ENCODE assay signal across 24 mouse cellular contexts in genomic region chr11:45199520-45199919, GRCm38 (mm10).
DNase-seq lines count a peak whose midpoint lies in the region; ATAC-seq and TF ChIP-seq lines count a peak whose summit lies in the region.
"Had no signal": no experiment of that assay in that cellular context is flagged by ENCODE, and none has a peak within 500 bp of the region (broad histone marks: within the 10 kb centered on the region; RNA-seq: fewer than 3 reads in every experiment).

No protein-coding gene starts in this region.

- no peak overlapping the region for H3K9ac ChIP-seq in heart, adult 2 months (ENCODE audit: low read depth, low read length)
- H3K9ac ChIP-seq in heart, embryonic 11.5 days (ENCODE audit: low read depth, low read length): no peak overlapping the region
- H3K9ac ChIP-seq in embryonic facial prominence, embryonic 14.5 days (ENCODE audit: low read depth, low read length): no peak overlapping the region
- H3K9ac ChIP-seq in forebrain, embryonic 14.5 days (ENCODE audit: low read length): no peak overlapping the region
- H3K9ac ChIP-seq: embryonic facial prominence, embryonic 12.5 days; forebrain, postnatal 0 days; hindbrain, embryonic 13.5 days; liver, embryonic 13.5 days; lung, embryonic 14.5 days had no signal

- H3K27me3 ChIP-seq in heart, adult 2 months (ENCODE audit: control insufficient read depth, insufficient read depth, low read length): no peaks in the 10 kb centered on the region
- H3K27me3 ChIP-seq in heart, embryonic 11.5 days (ENCODE audit: control insufficient read depth, insufficient read depth, low read length): no peaks in the 10 kb centered on the region
- H3K27me3 ChIP-seq in embryonic facial prominence, embryonic 14.5 days (replicated peaks; ENCODE audit: control insufficient read depth, insufficient read depth, low read length): no peaks in the 10 kb centered on the region
- H3K27me3 ChIP-seq in forebrain, embryonic 14.5 days (replicated peaks; ENCODE audit: control insufficient read depth, insufficient read depth, low read length): no peaks in the 10 kb centered on the region
- H3K27me3 ChIP-seq: embryonic facial prominence, embryonic 12.5 days; hindbrain, embryonic 13.5 days; liver, embryonic 13.5 days; Patski had no signal

- no peak overlapping the region for H3K4me3 ChIP-seq in heart, adult 2 months
- no peak overlapping the region for H3K4me3 ChIP-seq in heart, embryonic 11.5 days (ENCODE audit: low read depth, low read length)
- no peak overlapping the region for H3K4me3 ChIP-seq in embryonic facial prominence, embryonic 14.5 days (ENCODE audit: low read depth, low read length)
- H3K4me3 ChIP-seq in gastrocnemius, adult 2 months: no peak overlapping the region
- H3K4me3 ChIP-seq in forebrain, embryonic 14.5 days (ENCODE audit: low read depth, low read length): no peak overlapping the region
- H3K4me3 ChIP-seq: embryonic facial prominence, embryonic 12.5 days; hindbrain, embryonic 13.5 days; liver, embryonic 13.5 days had no signal

- H3K4me2 ChIP-seq in heart, embryonic 11.5 days: no peak overlapping the region
- no peak overlapping the region for H3K4me2 ChIP-seq in embryonic facial prominence, embryonic 14.5 days (ENCODE audit: low read depth, low read length)
- no peak overlapping the region for H3K4me2 ChIP-seq in forebrain, embryonic 14.5 days (ENCODE audit: low read length)
- H3K4me2 ChIP-seq: embryonic facial prominence, embryonic 12.5 days; hindbrain, embryonic 13.5 days; liver, embryonic 13.5 days; lung, embryonic 14.5 days; midbrain, embryonic 11.5 days had no signal

- TF ChIP-seq EP300 in heart, adult 2 months (IDR thresholded peaks at IDR 0.05; ENCODE audit: insufficient read depth, low read depth, low read length): no peak

- H3K79me2 ChIP-seq in heart, adult 2 months (replicated peaks; ENCODE audit: control insufficient read depth, insufficient read depth, low read length): no peaks in the 10 kb centered on the region

- no peaks in the 10 kb centered on the region for H3K9me3 ChIP-seq in heart, embryonic 11.5 days (replicated peaks; ENCODE audit: control insufficient read depth, low read length)
- no peaks in the 10 kb centered on the region for H3K9me3 ChIP-seq in embryonic facial prominence, embryonic 14.5 days (ENCODE audit: control insufficient read depth, low read length)
- H3K9me3 ChIP-seq in forebrain, embryonic 14.5 days (replicated peaks; ENCODE audit: control insufficient read depth, low read length): no peaks in the 10 kb centered on the region
- H3K9me3 ChIP-seq: embryonic facial prominence, embryonic 12.5 days; G1E; hindbrain, embryonic 13.5 days; liver, embryonic 13.5 days had no signal

- intact Hi-C loops in heart, adult 2 months (cut with DNase I): no loop called here
- intact Hi-C loops in gastrocnemius, adult 2 months (cut with DNase I): no loop called here

- peak in 1 of 2 experiments; percentile 12 for DNase-seq in heart, adult 2 months
- DNase-seq in embryonic facial prominence, embryonic 14.5 days (ENCODE audit: low spot score): peak; percentile 77
- DNase-seq in gastrocnemius, adult 2 months: peak; percentile 37
- peak; percentile 13 for DNase-seq in lung, postnatal 14 days
- no peak for DNase-seq in right cerebral cortex, adult 18-20 months
- DNase-seq in forebrain, embryonic 14.5 days (ENCODE audit: low spot score): no peak
- DNase-seq in B cell, adult 2 months: no peak
- DNase-seq: adrenal gland, adult 8-10 months; cerebellum, adult 18-20 months; cerebellum, postnatal 14 days; forebrain, postnatal 0 days; kidney, adult 18-20 months; kidney, postnatal 10 days; liver, embryonic 13.5 days; lung, embryonic 14.5 days; thymus, adult 18-20 months; thymus, postnatal 4 days had no signal

- no peak for TF ChIP-seq POLR2A in heart, adult 2 months (IDR thresholded peaks at IDR 0.05; ENCODE audit: insufficient read depth, low read depth, low read length)

- TF ChIP-seq CTCF in heart, adult 2 months (IDR thresholded peaks at IDR 0.05): no peak
- TF ChIP-seq CTCF in gastrocnemius, adult 2 months (IDR thresholded peaks at IDR 0.05): no peak

- WGBS in heart, adult 2 months: 33% methylated on average over 4 of the region's 4 CpGs
- 72% methylated on average over 4 of the region's 4 CpGs for WGBS in heart, embryonic 11.5 days (ENCODE audit: insufficient replicate concordance)
- 36% methylated on average over 4 of the region's 4 CpGs for WGBS in embryonic facial prominence, embryonic 14.5 days
- whole genome bisulfite sequencing in forebrain, embryonic 14.5 days: 73% methylated on average over 4 of the region's 4 CpGs

- H3K4me1 ChIP-seq in heart, adult 2 months (ENCODE audit: control insufficient read depth, insufficient read depth, low read length): no peaks in the 10 kb centered on the region; the same call in 1 of the 2 replicates
- no peaks in the 10 kb centered on the region for H3K4me1 ChIP-seq in heart, embryonic 11.5 days (ENCODE audit: control insufficient read depth, insufficient read depth, low read length)
- H3K4me1 ChIP-seq in embryonic facial prominence, embryonic 14.5 days (ENCODE audit: control insufficient read depth, insufficient read depth, low read length): peaks cover 8% of the 10 kb centered on the region; the same call in 1 of the 2 replicates
- H3K4me1 ChIP-seq in forebrain, embryonic 14.5 days (ENCODE audit: control insufficient read depth, insufficient read depth, low read length): no peaks in the 10 kb centered on the region
- H3K4me1 ChIP-seq: hindbrain, embryonic 13.5 days; liver, embryonic 13.5 days had no signal

- no peaks in the 10 kb centered on the region for H3K36me3 ChIP-seq in heart, adult 2 months (ENCODE audit: control insufficient read depth, insufficient read depth, low read length)
- no peaks in the 10 kb centered on the region for H3K36me3 ChIP-seq in heart, embryonic 11.5 days (ENCODE audit: control insufficient read depth, insufficient read depth, low read length)
- no peaks in the 10 kb centered on the region for H3K36me3 ChIP-seq in embryonic facial prominence, embryonic 14.5 days (ENCODE audit: control insufficient read depth, insufficient read depth, low read length)
- H3K36me3 ChIP-seq in forebrain, embryonic 14.5 days (ENCODE audit: control insufficient read depth, insufficient read depth, low read length): no peaks in the 10 kb centered on the region
- H3K36me3 ChIP-seq: embryonic facial prominence, embryonic 12.5 days; G1E; hindbrain, embryonic 13.5 days; liver, embryonic 13.5 days had no signal

- peak overlapping the region; percentile 51; the same call in 1 of the 2 replicates for H3K27ac ChIP-seq in heart, adult 2 months
- H3K27ac ChIP-seq in heart, embryonic 11.5 days (ENCODE audit: low read depth, low read length): no peak overlapping the region
- peak overlapping the region; percentile 63 for H3K27ac ChIP-seq in embryonic facial prominence, embryonic 14.5 days (replicated peaks; ENCODE audit: low read depth, low read length)
- H3K27ac ChIP-seq in gastrocnemius, adult 2 months: peak overlapping the region; percentile 79
- no peak overlapping the region for H3K27ac ChIP-seq in forebrain, embryonic 14.5 days (ENCODE audit: low read depth, low read length)
- H3K27ac ChIP-seq: embryonic facial prominence, embryonic 12.5 days; hindbrain, embryonic 13.5 days; liver, embryonic 13.5 days had no signal

- no peak for ATAC-seq in heart, embryonic 11.5 days (replicated peaks; ENCODE audit: insufficient number of reproducible peaks, low FRiP score, low TSS enrichment)
- no peak for ATAC-seq in embryonic facial prominence, embryonic 14.5 days (ENCODE audit: low read depth)
- ATAC-seq in forebrain, embryonic 14.5 days: no peak
- ATAC-seq: forebrain, postnatal 0 days; inflammation-experienced regulatory T-cells, adult 6 months; Patski had no signal

Comparison
In these comparisons a context has a peak if more than half of its experiments do, and no peak if none do; other contexts are left out.
1. H3K27ac ChIP-seq: peak in heart, adult 2 months (single experiment), embryonic facial prominence, embryonic 14.5 days (single experiment) and gastrocnemius, adult 2 months (single experiment); none in heart, embryonic 11.5 days (single experiment) and forebrain, embryonic 14.5 days (single experiment).
2. DNase-seq: peak in embryonic facial prominence, embryonic 14.5 days (single experiment), gastrocnemius, adult 2 months (single experiment) and lung, postnatal 14 days (single experiment); none in right cerebral cortex, adult 18-20 months (single experiment), forebrain, embryonic 14.5 days (single experiment) and B cell, adult 2 months (0 of 2).